ENCODE assay signal across 17 mouse cellular contexts in the genomic region with DNA sequence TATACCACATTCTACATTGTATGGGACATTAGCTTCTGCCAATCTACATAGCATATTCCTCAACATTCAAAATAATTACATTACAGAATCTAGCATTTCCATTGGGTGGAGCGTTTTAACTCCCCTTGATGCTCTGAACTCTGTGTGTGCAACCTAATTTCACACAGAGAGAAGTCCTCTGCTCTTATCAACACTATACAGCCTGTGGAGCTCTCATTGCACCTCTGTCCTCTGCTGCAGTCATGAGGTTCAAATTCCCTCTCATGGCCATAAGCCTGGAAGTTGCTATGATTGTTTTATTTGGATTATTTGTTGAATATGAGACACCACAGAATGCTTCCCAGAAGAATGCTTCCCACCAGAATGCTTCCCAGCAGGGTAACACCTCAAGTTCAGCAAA. TPM values are rescaled to one million over a fixed set of nuclear protein-coding genes. Genes with fewer than 3 reads are reported as not detected.
DNase-seq lines count a peak whose midpoint lies in the region; ATAC-seq and TF ChIP-seq lines count a peak whose summit lies in the region.
"Had no signal": no experiment of that assay in that cellular context is flagged by ENCODE, and none has a peak within 500 bp of the region (broad histone marks: within the 10 kb centered on the region; RNA-seq: fewer than 3 reads in every experiment).

A gene (plus strand): TSS at position 193 of the 400 bp plus-strand sequence.

- no peaks in the 10 kb centered on the region for H3K36me3 ChIP-seq in heart, embryonic 10.5 days
- no peaks in the 10 kb centered on the region for H3K36me3 ChIP-seq in heart, adult 2 months (ENCODE audit: control insufficient read depth, insufficient read depth, low read length)
- peaks cover 10% of the 10 kb centered on the region for H3K36me3 ChIP-seq in liver, embryonic 14.5 days (replicated peaks; ENCODE audit: control insufficient read depth, insufficient read depth, low read depth)
- H3K36me3 ChIP-seq: embryonic facial prominence, embryonic 15.5 days; midbrain, embryonic 10.5 days had no signal

- no peak within 1 kb of the TSS for H3K27ac ChIP-seq in heart, embryonic 10.5 days
- no peak within 1 kb of the TSS for H3K27ac ChIP-seq in heart, adult 2 months
- peak within 1 kb of the TSS; percentile 87 for H3K27ac ChIP-seq in liver, embryonic 14.5 days
- H3K27ac ChIP-seq: embryonic facial prominence, embryonic 15.5 days; layer of hippocampus, adult 2 months; midbrain, embryonic 10.5 days had no signal

- no peaks in the 10 kb centered on the region for H3K4me1 ChIP-seq in heart, embryonic 10.5 days
- no peaks in the 10 kb centered on the region for H3K4me1 ChIP-seq in heart, adult 2 months (ENCODE audit: control insufficient read depth, insufficient read depth, low read length)
- peaks cover 28 to 30% of the 10 kb centered on the region in 2 experiments for H3K4me1 ChIP-seq in liver, embryonic 14.5 days (replicated peaks; ENCODE audit: control insufficient read depth in 2 of 2, insufficient read depth in 2 of 2, low read length in 1 of 2)
- H3K4me1 ChIP-seq: embryonic facial prominence, embryonic 15.5 days; midbrain, embryonic 10.5 days had no signal

- H3K27me3 ChIP-seq in heart, embryonic 10.5 days (ENCODE audit: insufficient read depth, poor library complexity, severe bottlenecking), result no peaks in the 10 kb centered on the region
- no peaks in the 10 kb centered on the region for H3K27me3 ChIP-seq in heart, adult 2 months (ENCODE audit: control insufficient read depth, insufficient read depth, low read length)
- H3K27me3 ChIP-seq in liver, embryonic 14.5 days (ENCODE audit: control insufficient read depth, insufficient read depth, low read length), result no peaks in the 10 kb centered on the region
- H3K27me3 ChIP-seq: embryonic facial prominence, embryonic 15.5 days had no signal

- no peaks in the 10 kb centered on the region for H3K9me3 ChIP-seq in heart, embryonic 10.5 days
- H3K9me3 ChIP-seq in liver, embryonic 14.5 days (ENCODE audit: control insufficient read depth, low read length), result no peaks in the 10 kb centered on the region
- H3K9me3 ChIP-seq: embryonic facial prominence, embryonic 15.5 days; midbrain, embryonic 10.5 days had no signal

- no peak for TF ChIP-seq EP300 in heart, adult 2 months (IDR thresholded peaks at IDR 0.05; ENCODE audit: insufficient read depth, low read depth, low read length)
- TF ChIP-seq EP300 in liver, embryonic 14.5 days (IDR thresholded peaks at IDR 0.05; ENCODE audit: low read depth), result peak; percentile 80

- TF ChIP-seq POLR2A in heart, adult 2 months (IDR thresholded peaks at IDR 0.05; ENCODE audit: insufficient read depth, low read depth, low read length), result no peak

- no peak for TF ChIP-seq CTCF in heart, adult 2 months (IDR thresholded peaks at IDR 0.05)
- TF ChIP-seq CTCF in liver, embryonic 14.5 days (IDR thresholded peaks at IDR 0.05; ENCODE audit: low read depth), result no peak

- peak within 1 kb of the TSS; percentile 15; the same call in 1 of the 2 replicates for H3K4me3 ChIP-seq in heart, embryonic 10.5 days
- H3K4me3 ChIP-seq in heart, adult 2 months, result no peak within 1 kb of the TSS
- peak within 1 kb of the TSS; percentile 66 to 68 for H3K4me3 ChIP-seq in liver, embryonic 14.5 days (ENCODE audit: insufficient read depth in 1 of 2, low read depth in 2 of 2, low read length in 2 of 2)
- H3K4me3 ChIP-seq: embryonic facial prominence, embryonic 15.5 days; layer of hippocampus, adult 2 months; midbrain, embryonic 10.5 days had no signal

- H3K4me2 ChIP-seq in liver, embryonic 14.5 days (ENCODE audit: low read depth), result peak within 1 kb of the TSS; percentile 35
- H3K4me2 ChIP-seq: embryonic facial prominence, embryonic 15.5 days had no signal

- 48% methylated on average over 1 of the region's 1 CpGs for WGBS in heart, embryonic 10.5 days
- WGBS in heart, adult 2 months, result 43% methylated on average over 1 of the region's 1 CpGs
- WGBS in liver, embryonic 14.5 days (ENCODE audit: insufficient replicate concordance), result 10% methylated on average over 1 of the region's 1 CpGs

- no peak within 1 kb of the TSS for H3K9ac ChIP-seq in heart, adult 2 months (ENCODE audit: low read depth, low read length)
- peak within 1 kb of the TSS; percentile 86 for H3K9ac ChIP-seq in liver, embryonic 14.5 days (replicated peaks)
- H3K9ac ChIP-seq: embryonic facial prominence, embryonic 15.5 days; forebrain, postnatal 0 days had no signal

- intact Hi-C loops in heart, adult 2 months (cut with DNase I), result no loop called here

- H3K79me2 ChIP-seq in heart, adult 2 months (replicated peaks; ENCODE audit: control insufficient read depth, insufficient read depth, low read length), result no peaks in the 10 kb centered on the region

- peak; percentile 77 for ATAC-seq in liver, embryonic 14.5 days (ENCODE audit: insufficient read depth)
- ATAC-seq: forebrain, postnatal 0 days; inflammation-experienced regulatory T-cells, adult 6 months had no signal

- DNase-seq in heart, embryonic 10.5 days (ENCODE audit: low spot score), result no peak
- DNase-seq in heart, adult 2 months, result no peak
- peak; percentile 90 for DNase-seq in c-Kit-positive CD71-positive TER-119-positive erythroid progenitor cells, embryonic 14.5 days (ENCODE audit: low spot score)
- DNase-seq in liver, embryonic 14.5 days (ENCODE audit: low read depth in 3 of 3, low spot score in 3 of 3), result peak; percentile 77 to 84 (median 79)
- DNase-seq in spleen, postnatal 36 days (ENCODE audit: low spot score in 2 of 2), result peak; percentile 5 to 48
- no peak for DNase-seq in gastrocnemius, postnatal 25 days
- no peak for DNase-seq in cerebellum, adult 11 months
- no peak for DNase-seq in cerebellum, adult 8-10 months
- DNase-seq: cerebellum, adult 18-20 months; forebrain, postnatal 0 days; gastrocnemius, postnatal 10 days; kidney, adult 9 months; lung, postnatal 10 days had no signal

RNA-seq across cellular contexts. Expression of the gene that starts here (rescaled TPM):
- polyA plus RNA-seq in heart, embryonic 10.5 days (2016; fragmentation: Nextera tagmentation; extraction: Ambion mirVana), result 17.4 and 19.3 TPM in 2 replicates
- under 1 TPM; 0.21 to 0.55 TPM for total RNA-seq in heart, adult 2 months (2021)
- polyA plus RNA-seq in heart, adult 2 months (2012; rRNA removed), result 0.08 and 0.09 TPM in 2 replicates
- 132 and 143 TPM in 2 replicates for polyA plus RNA-seq in liver, embryonic 14.5 days (2012; rRNA removed)
- 209 and 210 TPM in 2 replicates for polyA plus RNA-seq in liver, embryonic 14.5 days (2014; fragmentation: Nextera tagmentation; extraction: Ambion mirVana)
- total RNA-seq in gastrocnemius, postnatal 25 days (2021), result not detected
- total RNA-seq: forebrain, postnatal 0 days; layer of hippocampus, adult 2 months had no signal
- polyA plus RNA-seq: forebrain, postnatal 0 days; inflammation-experienced regulatory T-cells, adult 6 months had no signal

Comparison
In these comparisons a context has a peak if more than half of its experiments do, and no peak if none do; other contexts are left out.
1. RNA of the gene that starts here (polyA plus RNA-seq): 132 to 210 TPM in liver, embryonic 14.5 days and 17.4 to 19.3 TPM in heart, embryonic 10.5 days; 0.08 to 0.09 TPM in heart, adult 2 months; every median in the first group is over 10 times any median in the second.
2. DNase-seq: peak in c-Kit-positive CD71-positive TER-119-positive erythroid progenitor cells, embryonic 14.5 days (single experiment), liver, embryonic 14.5 days (3 of 3) and spleen, postnatal 36 days (2 of 2); none in heart, embryonic 10.5 days (single experiment), heart, adult 2 months (0 of 2), gastrocnemius, postnatal 25 days (single experiment), cerebellum, adult 11 months (single experiment) and cerebellum, adult 8-10 months (single experiment).